Mouse (Mus musculus): Measurements from ENCODE around the gene Hltf. TPM values are rescaled to one million over a fixed set of nuclear protein-coding genes. Genes with fewer than 3 reads are reported as not detected.

The Hltf gene
- total RNA-seq, 1 experiment from 2014 or later = 76.6 TPM

GRCm38 (mm10) chr3:20076145-20077053 lies 18.8 kb downstream of the Hltf start:
- peak; percentile 46 to 72; a peak in 3 of 4 replicates for ATAC-seq (replicated peaks in 1 of 2; ENCODE audit: insufficient read depth in 1 of 2, low FRiP score in 2 of 2, low TSS enrichment in 1 of 2, low read depth in 1 of 2, poor library complexity in 2 of 2, severe bottlenecking in 2 of 2)

- no peak for ATAC-seq (replicated peaks in 1 of 2; ENCODE audit: insufficient read depth in 1 of 2, low FRiP score in 2 of 2, low TSS enrichment in 1 of 2, low read depth in 1 of 2, poor library complexity in 2 of 2, severe bottlenecking in 2 of 2)
These were observed 24.6 kb downstream of the Hltf start for GRCm38 (mm10) chr3:20082161-20082560.

- no peak for ATAC-seq (replicated peaks in 1 of 2; ENCODE audit: insufficient read depth in 1 of 2, low FRiP score in 2 of 2, low TSS enrichment in 1 of 2, low read depth in 1 of 2, poor library complexity in 2 of 2, severe bottlenecking in 2 of 2)
These were observed 46.2 kb downstream of the Hltf start for GRCm38 (mm10) chr3:20103830-20104229.

GRCm38 (mm10) chr3:20104318-20104717 lies 46.7 kb downstream of the Hltf start:
- ATAC-seq (replicated peaks in 1 of 2; ENCODE audit: insufficient read depth in 1 of 2, low FRiP score in 2 of 2, low TSS enrichment in 1 of 2, low read depth in 1 of 2, poor library complexity in 2 of 2, severe bottlenecking in 2 of 2) = no peak

- peak; percentile 99 for ATAC-seq (replicated peaks in 1 of 2; ENCODE audit: insufficient read depth in 1 of 2, low FRiP score in 2 of 2, low TSS enrichment in 1 of 2, low read depth in 1 of 2, poor library complexity in 2 of 2, severe bottlenecking in 2 of 2)
These were observed 47.2 kb downstream of the Hltf start for GRCm38 (mm10) chr3:20104776-20105175.

- no peak for ATAC-seq (replicated peaks in 1 of 2; ENCODE audit: insufficient read depth in 1 of 2, low FRiP score in 2 of 2, low TSS enrichment in 1 of 2, low read depth in 1 of 2, poor library complexity in 2 of 2, severe bottlenecking in 2 of 2)
These were observed 51.3 kb downstream of the Hltf start for GRCm38 (mm10) chr3:20108881-20109280.

GRCm38 (mm10) chr3:20111913-20112312 lies 54.3 kb downstream of the Hltf start:
- no peak for ATAC-seq (replicated peaks in 1 of 2; ENCODE audit: insufficient read depth in 1 of 2, low FRiP score in 2 of 2, low TSS enrichment in 1 of 2, low read depth in 1 of 2, poor library complexity in 2 of 2, severe bottlenecking in 2 of 2)

- ATAC-seq (replicated peaks in 1 of 2; ENCODE audit: insufficient read depth in 1 of 2, low FRiP score in 2 of 2, low TSS enrichment in 1 of 2, low read depth in 1 of 2, poor library complexity in 2 of 2, severe bottlenecking in 2 of 2) = no peak
These were observed 61.5 kb downstream of the Hltf start for GRCm38 (mm10) chr3:20119044-20119591.

- no peak for ATAC-seq (replicated peaks in 1 of 2; ENCODE audit: insufficient read depth in 1 of 2, low FRiP score in 2 of 2, low TSS enrichment in 1 of 2, low read depth in 1 of 2, poor library complexity in 2 of 2, severe bottlenecking in 2 of 2)
These were observed 62.2 kb downstream of the Hltf start for GRCm38 (mm10) chr3:20119686-20120244.

- ATAC-seq (replicated peaks in 1 of 2; ENCODE audit: insufficient read depth in 1 of 2, low FRiP score in 2 of 2, low TSS enrichment in 1 of 2, low read depth in 1 of 2, poor library complexity in 2 of 2, severe bottlenecking in 2 of 2) = peak in 1 of 2 experiments; percentile 66; a peak in 1 of 4 replicates
These were observed 64.0 kb downstream of the Hltf start for GRCm38 (mm10) chr3:20121582-20121981.

- no peak for ATAC-seq (replicated peaks in 1 of 2; ENCODE audit: insufficient read depth in 1 of 2, low FRiP score in 2 of 2, low TSS enrichment in 1 of 2, low read depth in 1 of 2, poor library complexity in 2 of 2, severe bottlenecking in 2 of 2)
These were observed 68.0 kb downstream of the Hltf start for GRCm38 (mm10) chr3:20125604-20126003.

- peak; percentile 36 to 69; a peak in 2 of 4 replicates for ATAC-seq (replicated peaks in 1 of 2; ENCODE audit: insufficient read depth in 1 of 2, low FRiP score in 2 of 2, low TSS enrichment in 1 of 2, low read depth in 1 of 2, poor library complexity in 2 of 2, severe bottlenecking in 2 of 2)
These were observed 69.5 kb downstream of the Hltf start for GRCm38 (mm10) chr3:20127047-20127595.

- ATAC-seq (replicated peaks in 1 of 2; ENCODE audit: insufficient read depth in 1 of 2, low FRiP score in 2 of 2, low TSS enrichment in 1 of 2, low read depth in 1 of 2, poor library complexity in 2 of 2, severe bottlenecking in 2 of 2) = no peak
These were observed 71.9 kb downstream of the Hltf start for GRCm38 (mm10) chr3:20129491-20129890.

- peak in 1 of 2 experiments; percentile 24; a peak in 1 of 4 replicates for ATAC-seq (replicated peaks in 1 of 2; ENCODE audit: insufficient read depth in 1 of 2, low FRiP score in 2 of 2, low TSS enrichment in 1 of 2, low read depth in 1 of 2, poor library complexity in 2 of 2, severe bottlenecking in 2 of 2)
These were observed 73.1 kb downstream of the Hltf start for GRCm38 (mm10) chr3:20130456-20131349.

GRCm38 (mm10) chr3:20131350-20131720 lies 73.7 kb downstream of the Hltf start:
- no peak for ATAC-seq (replicated peaks in 1 of 2; ENCODE audit: insufficient read depth in 1 of 2, low FRiP score in 2 of 2, low TSS enrichment in 1 of 2, low read depth in 1 of 2, poor library complexity in 2 of 2, severe bottlenecking in 2 of 2)

GRCm38 (mm10) chr3:20132731-20133130 lies 75.1 kb downstream of the Hltf start:
- no peak for ATAC-seq (replicated peaks in 1 of 2; ENCODE audit: insufficient read depth in 1 of 2, low FRiP score in 2 of 2, low TSS enrichment in 1 of 2, low read depth in 1 of 2, poor library complexity in 2 of 2, severe bottlenecking in 2 of 2)

GRCm38 (mm10) chr3:20133745-20134144 lies 76.1 kb downstream of the Hltf start:
- no peak for ATAC-seq (replicated peaks in 1 of 2; ENCODE audit: insufficient read depth in 1 of 2, low FRiP score in 2 of 2, low TSS enrichment in 1 of 2, low read depth in 1 of 2, poor library complexity in 2 of 2, severe bottlenecking in 2 of 2)

Data from hematopoietic stem cell, adult 5-6 weeks (primary cell).